Mouse (Mus musculus) C3H10T1/2 (cell line): ENCODE results near the gene Akap4. TPM values are rescaled to one million over a fixed set of nuclear protein-coding genes. Genes with fewer than 3 reads are reported as not detected.

Source experiments
- polyA plus RNA-seq, 2 experiments: library from polyadenylated mRNA; unstranded; fragments of >200 nt; fragmentation: generic; extraction: Trizol; gene quantifications; one replicate each; pipeline ENCODE4 v1.2.1; 2012; ENCODE audit warnings: missing spikeins in 2 of 2

The Akap4 gene
- polyA plus RNA-seq, result not detected

GRCm38 (mm10) chrX:7067219-7067618 lies at the start of gene Akap4:
TSS of gene Akap4 (plus strand) at chrX:7067519.

GRCm38 (mm10) chrX:7041519-7041918 lies 25.8 kb upstream of the Akap4 start, which contains the start of gene Ccnb3:
TSS of gene Ccnb3 (minus strand) at chrX:7041619.

Other genes with a start within 250 kb of the Akap4 start
- not detected for gene Ccnb3, start 25.9 kb upstream of the Akap4 start, polyA plus RNA-seq